Mouse (Mus musculus) left cerebral cortex, adult 9 months (tissue): Measurements from ENCODE around the gene Zmynd8.
A peak's percentile ranks its signal among the peaks of the same experiment; 100 is the strongest.

ENCODE experiments used
- DNase-seq, 2 experiments: peaks; one replicate each; pipeline ENCODE4 v3.0.0; 2022; ENCODE audit warnings: low spot score in 2 of 2

Gene Zmynd8

DNA sequence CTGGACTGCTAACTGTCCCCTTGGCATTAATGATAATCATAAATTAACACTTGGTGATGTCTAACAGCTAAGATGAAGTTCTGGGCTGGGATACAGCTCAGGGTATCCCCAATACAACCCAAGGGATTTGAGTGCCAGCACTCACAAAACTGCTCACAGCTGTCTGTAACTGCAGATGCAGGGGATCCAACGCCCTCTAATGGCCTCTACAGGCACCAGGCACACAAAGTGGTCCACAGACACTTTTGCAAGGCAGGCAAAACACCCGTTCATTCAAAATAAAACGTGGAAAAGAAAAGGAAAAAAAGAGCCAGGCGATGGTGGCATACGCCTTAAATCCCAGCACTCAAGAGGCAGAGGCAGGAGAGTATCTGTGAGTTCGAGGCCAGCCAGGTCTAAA, 658 bp upstream of the Zmynd8 start:
- DNase-seq = no peak

DNA sequence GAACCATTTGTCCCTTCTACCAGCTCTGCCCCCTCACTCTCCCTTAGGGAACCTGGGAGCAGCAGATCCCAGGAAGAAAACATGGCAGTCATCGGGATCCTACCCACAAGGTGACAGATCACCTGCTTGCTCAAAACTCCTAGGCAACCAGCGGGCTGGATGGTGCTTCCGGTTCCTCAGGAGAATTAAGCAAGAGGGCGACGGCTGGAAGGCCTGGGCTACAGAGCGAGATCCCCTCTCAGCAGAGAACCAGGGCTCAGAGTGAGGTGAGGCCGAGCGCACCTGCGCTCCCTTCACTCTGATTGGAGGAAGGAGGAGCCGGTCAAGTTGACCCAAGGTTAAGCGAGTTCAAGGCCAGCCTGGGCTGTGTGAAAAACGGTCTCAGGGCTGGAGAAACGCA, 2.6 kb downstream of the Zmynd8 start:
- DNase-seq = no peak

DNA sequence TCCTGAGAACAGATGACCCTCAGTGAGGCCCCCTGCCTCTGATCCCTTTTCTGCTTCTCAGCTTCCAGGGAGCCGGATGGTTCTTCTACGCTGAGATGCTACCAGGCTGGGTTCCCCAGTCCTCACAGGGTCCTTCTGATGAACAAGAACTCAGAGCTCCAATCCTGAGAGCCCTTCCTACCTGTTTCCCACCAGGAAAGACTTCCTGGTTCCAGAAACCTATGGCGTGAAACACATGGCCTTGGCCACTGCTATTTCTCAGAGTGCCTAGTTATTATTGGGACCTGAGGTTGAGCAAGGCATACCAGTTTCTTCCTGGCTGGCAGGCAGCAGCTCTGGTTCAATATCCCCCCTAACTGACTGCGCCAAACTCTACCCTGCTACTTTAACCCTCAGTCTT, 3.1 kb downstream of the Zmynd8 start:
- DNase-seq = no peak

DNA sequence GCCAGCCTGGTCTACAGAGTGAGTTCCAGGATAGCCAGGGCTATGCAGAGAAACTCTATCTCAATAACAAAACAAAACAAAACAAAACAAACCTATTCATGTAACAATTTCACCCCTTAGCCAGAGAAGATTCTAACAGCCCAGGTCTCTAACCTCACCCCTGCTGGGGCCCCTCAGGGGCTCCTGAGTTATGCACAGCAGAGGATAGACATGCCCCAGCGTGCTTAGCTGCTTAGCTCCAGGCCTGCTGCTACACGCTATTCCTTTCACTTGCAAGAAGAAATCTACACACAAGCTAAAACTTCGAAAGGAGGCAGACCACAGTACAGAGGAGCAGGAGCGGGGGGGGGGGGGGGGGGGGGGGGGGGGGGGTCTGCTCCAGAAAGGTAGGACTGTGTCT, 4.3 kb downstream of the Zmynd8 start:
- no peak for DNase-seq

DNA sequence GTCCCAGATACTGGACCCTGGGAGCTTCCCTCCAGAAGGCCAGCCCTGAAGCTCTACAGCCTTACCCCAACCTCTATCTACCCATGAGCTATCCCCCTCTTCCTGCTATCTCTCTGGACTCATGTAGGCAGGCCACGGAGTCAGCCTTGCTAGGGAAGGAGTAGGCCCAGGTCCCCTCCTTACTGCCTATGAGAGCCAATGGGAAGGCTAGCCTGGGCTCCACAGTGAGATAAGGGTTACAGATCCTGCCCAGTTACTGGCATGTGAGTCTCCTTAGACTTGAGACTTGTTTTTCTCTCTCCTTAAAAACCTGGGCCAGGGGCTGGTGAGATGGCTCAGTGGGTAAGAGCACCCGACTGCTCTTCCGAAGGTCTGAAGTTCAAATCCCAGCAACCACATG, 5.6 kb downstream of the Zmynd8 start:
- no peak for DNase-seq

DNA sequence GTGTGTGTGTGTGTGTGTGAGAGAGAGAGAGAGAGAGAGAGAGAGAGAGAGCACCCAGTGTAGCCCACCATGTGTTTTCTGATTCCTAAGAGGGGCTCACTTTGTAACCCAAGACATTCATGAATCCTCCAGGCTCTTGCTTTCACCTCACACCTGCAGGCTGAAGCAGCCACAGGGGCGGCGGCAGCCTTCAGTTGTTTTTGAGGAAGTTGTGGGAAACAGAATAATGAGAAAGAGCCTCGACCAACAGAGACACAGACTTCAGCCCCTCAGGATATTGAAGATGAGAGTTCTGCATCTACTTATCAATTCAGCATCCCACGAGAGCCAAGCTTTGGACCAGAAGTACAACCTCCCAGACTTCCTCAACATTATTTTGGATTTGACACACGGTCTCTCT, 6.2 kb downstream of the Zmynd8 start:
- no peak for DNase-seq

DNA sequence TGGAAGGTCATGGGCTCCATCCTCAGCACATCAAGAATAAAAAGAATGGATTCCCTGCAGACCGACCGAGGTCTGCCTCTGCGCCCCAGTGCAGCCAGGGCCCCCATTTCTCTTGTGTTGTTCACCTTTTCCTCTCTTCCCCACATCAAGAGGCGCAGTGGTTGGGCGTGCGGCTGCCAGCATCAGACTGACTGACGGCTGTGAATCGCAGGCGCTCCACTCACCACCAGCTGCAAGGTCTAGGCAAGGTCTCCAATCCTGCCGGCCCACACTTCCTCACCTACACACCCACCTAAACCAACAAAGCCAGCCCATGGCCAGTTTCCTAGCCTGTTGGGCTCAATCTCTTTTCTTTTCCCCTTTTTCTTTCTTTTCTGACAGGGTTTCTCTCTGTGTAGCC, 8.4 kb downstream of the Zmynd8 start:
- no peak for DNase-seq

DNA sequence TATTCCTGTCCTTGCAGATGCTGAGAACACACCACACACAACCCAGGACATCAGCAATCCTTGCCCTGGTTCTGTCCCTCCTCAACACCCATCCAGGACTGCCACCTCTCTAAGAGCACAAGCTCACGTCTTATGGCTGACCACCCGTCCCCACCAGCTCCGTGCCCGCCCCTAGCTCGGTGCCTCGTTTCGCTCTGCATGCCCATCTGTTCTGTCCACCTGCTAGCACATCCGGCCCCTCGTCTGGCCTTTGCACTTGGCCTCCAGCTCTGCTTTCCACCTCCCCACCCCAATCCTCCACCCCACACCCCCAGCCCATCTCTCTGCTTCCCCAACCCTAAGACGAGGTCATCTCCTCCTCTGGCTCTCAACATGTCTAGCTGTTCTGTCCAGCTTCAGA, 8.9 kb downstream of the Zmynd8 start:
- no peak for DNase-seq

DNA sequence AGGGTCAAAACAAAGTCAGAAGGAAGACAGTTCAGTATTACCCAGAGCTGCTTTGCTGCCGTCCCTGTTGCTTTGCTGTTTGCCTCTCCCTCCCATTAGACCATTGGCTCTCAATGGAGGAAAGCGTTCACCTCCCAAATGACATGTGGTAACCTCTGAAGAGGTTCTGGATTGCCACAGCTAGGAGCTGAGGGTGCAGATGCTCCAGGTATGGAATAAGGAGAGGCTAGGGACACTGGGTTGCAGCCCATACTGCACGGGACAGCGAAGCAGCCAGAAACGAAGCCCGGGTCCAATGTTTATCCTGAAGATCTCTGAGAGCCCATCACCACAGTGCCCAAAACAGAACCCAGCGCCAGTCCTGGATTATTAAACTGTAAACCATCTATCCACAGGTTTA, 9.6 kb downstream of the Zmynd8 start:
- DNase-seq = no peak

DNA sequence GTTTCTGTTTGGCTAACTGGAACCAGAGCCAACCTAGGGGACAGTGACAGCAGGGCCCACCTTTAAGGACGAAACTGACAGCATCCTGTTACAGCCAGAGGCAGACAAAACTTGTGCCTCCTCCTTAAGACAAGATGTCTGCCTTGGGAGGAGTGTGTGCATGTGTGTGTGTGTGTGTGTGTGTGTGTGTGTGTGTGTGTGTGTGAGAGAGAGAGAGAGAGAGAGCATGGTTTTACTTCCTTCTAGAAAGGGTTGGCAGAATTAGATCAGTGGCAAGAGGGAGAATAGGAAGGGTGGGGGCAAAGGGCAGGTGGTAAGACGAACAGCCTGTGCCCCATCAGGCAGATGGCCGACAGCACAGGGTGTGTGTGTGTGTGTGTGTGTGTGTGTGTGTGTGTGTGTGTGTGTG, 10.0 kb downstream of the Zmynd8 start:
- no peak for DNase-seq

DNA sequence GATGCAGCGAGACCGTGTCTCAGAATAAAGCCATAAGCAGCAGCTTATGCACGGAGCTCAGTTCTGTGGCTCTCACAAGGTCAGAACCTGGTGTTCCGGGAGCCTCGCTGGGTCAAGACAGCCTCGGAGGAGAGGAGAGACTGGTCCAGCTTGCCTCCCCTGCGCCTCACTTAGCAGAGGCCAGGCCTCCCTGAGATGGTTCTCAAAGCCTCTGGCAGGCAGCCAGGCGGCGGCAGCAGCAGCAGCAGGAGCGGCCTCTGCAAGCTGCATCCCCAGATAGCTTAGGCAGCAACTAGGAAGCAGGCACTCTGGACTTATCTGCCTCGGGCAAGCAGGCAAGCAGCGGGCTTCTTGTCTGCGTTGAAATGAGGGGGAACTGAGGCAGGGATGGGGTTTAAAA, 10.4 kb downstream of the Zmynd8 start:
- peak in 1 of 2 experiments; percentile 76 for DNase-seq

DNA sequence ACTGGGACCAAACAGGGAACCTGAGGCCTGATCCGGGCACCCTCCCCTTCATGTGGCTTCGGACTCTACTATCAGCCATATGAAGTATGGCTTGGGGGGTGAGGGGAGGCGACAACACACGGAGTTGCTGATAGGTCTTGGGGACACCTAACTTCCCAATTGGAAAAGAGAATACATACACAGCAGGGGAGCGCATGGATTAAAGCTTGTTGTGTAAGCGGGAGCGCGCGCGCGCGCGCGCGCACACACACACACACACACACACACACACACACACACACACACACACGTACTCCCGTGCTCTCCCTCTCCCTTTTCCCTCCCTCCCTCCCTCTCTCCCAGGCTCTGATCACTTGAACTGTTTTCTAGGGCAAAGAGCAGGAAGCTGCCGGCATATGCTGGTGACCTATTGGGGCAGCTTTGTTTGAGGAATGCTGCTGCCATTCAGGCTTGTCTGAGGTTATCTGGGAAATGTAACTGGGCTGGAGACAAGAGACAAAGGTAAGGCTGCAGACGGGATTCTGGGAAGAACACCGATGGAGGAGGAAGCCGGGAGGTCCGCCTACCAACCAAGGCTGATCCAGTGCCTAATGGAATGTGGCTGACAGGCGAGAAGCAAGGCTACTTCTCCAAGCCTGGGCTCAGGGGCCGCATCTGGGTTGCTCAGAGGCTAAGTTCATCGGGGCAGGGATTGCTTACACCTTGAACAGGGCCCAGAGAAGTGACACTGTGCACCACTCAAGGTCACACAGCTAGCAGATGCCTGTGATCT, 11.8 kb downstream of the Zmynd8 start:
- no peak for DNase-seq

DNA sequence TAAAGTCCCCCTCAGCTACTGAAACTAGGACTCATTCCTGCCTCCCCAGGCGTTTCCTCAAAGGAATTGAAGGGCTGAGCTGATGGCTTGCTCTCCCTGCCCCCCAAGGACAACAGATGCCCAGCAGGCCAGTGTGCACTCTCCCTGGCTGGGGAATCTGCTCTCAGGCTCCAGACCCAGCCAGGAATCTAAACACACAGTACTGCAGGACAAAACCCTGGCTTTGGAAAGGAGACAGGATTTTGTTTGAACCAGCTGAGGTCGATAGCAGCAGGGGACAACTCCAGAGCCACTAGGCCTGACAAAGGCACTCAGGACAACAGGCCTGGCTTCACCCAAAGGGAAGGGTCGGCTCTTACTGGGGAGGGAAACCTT, 12.3 kb downstream of the Zmynd8 start:
- no peak for DNase-seq

DNA sequence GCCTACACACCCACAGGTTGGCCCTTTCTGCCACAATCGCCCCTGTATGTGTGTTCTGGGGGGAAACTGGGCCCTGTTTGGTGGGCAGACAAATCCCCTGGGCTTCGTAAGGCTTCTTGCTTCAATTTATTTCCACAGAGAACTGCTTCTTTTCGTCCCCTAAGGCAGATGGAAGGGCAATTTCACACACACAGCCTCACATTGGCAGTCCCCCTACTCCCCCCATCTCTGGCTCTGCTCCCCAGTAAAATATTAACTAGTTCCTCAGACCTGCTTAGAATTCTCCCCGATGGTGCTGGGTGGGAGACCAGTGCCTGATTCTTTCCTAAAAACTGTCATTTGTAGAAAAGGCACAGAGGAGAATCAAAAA, 12.9 kb downstream of the Zmynd8 start:
- no peak for DNase-seq

DNA sequence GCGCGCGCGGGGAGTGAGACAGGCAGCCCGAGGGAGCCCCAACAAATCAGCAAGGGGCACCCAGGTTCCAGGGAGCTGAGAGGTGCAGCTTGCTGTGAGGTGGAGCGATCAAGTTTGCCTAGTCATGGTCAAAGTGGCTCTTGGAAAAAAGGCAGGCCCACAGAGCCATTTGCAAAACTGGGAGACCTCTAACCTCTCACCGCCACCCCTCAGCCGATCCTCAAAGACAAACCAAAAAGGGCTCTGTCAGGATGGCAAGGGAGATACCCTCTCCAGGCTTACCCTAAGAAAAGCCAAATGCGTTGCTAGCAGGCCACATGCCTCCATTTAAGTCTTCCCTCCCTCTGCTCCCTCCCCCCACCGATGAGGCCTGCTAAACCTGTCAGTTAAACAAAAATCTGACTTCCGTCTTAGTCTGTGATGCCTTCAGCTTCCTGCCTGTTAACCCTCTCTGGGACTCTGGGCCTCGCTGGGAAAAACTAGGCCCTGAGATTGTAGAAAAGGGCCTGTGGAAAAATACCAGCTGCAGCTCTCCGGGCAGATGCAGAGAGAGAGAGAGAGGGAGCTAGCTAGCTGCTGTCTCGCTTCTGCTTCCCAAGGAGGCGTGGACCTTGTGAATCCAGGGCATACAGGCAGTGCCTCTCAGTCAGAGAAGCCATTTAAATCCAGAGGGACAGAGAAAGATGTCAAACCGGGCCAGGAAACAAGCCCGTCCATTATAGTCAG, 13.4 kb downstream of the Zmynd8 start:
- DNase-seq = peak in 1 of 2 experiments; percentile 84

DNA sequence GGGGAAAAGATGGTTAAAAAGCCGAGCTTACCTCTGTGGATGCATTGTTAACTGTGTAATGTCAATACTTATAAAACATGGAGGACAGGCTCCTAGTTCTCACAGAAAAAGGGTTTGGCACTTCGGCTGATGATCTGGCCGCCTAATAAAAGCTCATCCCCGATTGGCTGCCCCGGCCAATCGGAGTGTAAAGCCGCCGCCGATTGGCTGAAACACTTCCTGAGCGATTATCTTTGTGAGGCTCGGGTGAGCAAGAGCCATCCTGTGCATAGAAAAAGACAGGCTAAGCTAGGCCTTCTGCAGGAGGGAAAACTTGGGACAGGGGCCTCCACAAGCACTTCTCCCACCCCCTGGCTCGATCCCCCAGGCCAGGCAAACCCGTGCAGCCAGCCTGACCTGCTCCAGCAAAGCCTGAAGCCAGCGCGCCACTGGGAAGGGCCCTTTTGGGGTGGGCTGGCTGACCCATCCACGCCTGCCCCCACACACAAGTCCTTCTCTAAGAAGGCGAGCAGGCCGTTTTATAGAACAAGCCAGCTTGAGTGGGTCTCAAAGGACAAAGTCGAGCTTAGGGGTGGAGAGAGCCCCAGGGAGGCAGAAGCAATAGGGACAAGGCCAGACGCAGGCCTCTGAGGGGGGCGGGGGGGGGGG, 14.1 kb downstream of the Zmynd8 start:
- peak; percentile 97 to 100 for DNase-seq

DNA sequence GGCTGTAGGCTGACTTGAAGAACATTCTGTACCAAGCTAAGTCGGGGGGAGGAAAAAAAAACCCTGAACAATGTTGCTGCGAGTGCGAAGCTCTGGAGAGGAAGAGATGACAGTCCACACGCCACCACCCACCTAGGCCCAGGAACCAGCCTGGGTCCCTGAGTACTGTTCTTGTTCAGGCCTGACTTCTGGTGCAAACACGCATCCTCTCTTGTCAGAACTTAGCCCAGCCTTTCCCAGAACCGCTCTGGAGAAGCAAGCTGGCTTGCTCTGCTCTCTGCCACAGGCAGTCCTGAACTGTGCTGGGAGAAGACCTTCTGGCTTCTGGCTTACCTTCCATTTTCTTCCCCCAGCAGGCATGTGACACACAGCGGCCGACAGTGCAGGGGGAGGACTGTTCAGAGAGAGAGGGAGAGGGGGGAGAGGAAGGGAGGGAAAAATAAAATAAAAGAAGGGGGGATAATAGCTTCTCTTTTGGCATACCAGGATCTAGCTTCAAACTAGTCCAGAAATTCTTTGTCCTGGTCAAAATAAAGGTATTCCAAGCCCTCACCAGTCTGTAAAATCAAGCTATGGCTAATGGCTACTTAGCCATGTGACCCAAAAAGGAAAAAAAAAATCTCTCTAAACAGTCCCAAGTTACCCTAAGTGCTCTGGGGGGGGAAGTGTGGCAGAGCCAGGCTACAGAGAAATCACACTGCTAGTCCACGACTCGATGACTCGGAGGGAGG, 14.8 kb downstream of the Zmynd8 start:
- DNase-seq = peak; percentile 79 to 86

DNA sequence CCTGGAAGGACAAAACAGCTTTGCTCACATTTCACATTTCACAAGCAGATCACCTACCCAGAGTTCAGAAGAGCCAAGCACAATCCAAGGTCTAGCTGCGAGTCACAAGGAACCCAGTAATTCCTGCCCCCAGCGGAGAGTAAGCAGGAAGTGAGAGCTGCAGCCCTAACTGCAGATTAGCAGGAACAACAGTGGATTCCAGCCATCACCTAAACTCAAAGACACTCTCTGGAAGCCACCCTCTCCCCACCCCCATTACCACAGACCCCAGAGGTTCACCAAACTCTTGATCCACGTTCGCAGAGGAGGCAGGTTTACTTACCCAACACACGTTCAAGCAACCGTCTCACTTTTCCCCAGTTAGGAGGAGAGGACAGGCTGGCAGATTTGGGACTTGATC, 15.8 kb downstream of the Zmynd8 start:
- DNase-seq = no peak

DNA sequence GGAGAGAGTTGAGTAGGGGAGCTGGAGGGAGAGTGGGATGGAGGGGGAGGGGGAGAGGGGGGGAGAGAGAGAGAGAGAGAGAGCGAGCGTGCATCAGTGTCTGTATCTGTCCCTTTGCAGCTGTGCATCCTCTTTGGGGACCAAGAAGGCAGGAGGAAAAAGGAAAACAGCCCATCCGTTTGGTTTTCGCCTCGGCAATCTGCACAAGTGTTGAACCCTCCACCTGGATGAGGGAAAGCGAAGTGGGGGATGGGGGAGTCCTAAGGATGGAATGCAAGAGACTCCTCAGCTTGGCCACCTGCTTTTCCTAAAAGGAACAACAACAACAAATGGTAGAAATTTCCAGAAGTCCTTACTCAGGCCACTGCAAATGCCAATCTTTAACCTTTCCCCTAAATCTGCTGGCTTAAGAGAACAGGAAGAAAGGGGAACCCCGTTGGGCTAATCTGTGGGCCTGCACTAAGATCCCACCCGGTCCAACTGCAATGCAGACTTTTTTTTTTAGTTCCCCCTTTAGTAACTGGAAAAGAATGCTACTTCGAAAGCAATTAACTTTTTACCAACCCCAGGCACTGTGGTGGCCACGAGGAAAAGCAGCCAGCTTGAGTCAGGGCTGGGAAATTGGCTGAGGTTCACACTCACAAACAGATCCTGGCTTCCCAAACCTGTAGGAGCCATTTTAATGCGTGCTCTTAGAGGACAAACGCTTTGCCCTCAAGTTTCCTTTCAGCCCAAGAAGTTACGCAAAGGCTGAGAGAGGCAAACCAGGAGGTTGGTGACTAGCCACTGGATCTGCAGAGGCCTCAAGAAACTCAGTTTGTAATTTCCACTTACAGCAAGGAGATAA, 17.0 kb downstream of the Zmynd8 start:
- DNase-seq = peak in 1 of 2 experiments; percentile 58

DNA sequence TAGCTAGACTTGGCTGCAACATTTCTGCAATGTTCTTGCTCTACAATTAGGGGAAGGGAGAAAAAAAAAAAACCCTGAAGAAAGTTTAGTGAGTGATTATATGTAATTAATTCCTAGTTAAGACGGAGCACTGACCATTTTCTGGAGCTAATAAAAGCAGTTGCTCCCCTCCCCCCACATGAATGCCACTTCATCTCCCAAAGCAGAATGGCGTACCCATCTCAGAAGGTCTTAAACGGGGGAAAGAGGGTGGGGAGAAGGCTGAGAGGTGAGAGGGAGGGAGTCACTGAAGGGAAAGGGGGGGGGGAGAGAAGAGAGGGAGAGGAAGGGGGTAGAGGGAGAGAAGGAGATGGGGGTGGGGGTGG, 17.6 kb downstream of the Zmynd8 start:
- no peak for DNase-seq

DNA sequence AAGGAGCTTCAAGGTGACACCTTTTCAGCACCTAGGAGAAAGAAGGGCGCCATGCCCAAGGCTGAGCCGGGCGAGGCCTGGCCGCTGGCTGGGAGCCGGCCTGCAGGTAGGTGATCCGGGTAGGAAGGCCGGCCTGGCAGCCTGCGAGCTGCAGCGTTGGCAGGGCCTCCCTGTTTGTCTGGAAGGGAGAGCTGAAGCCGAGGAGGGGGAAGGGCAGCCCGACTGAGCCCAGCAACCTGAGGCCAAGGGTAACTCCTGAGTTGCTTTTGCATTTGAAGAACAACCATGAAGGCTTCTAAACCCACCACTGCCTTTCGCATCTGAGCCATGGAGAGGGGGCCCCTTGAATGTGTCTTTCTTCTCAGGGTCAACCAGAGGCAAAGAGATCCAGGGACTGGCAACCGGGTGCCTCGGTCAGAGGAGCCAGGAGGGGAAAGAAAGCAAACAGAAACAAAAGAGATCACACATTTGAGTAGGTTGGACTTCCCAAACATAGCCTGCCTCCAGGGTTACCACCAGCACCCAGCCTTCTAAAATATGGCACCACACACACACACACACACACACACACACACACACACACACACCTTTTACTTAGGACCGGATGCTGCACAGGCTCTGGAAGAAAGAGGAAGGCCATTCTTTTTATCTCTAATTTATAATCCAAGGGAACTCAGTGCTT, 18.2 kb downstream of the Zmynd8 start:
- DNase-seq = peak in 1 of 2 experiments; percentile 69
